Mouse (Mus musculus): ENCODE data around the gene Hgfac. TPM values are rescaled to one million over a fixed set of nuclear protein-coding genes. Genes with fewer than 3 reads are reported as not detected.

The Hgfac gene
- polyA plus RNA-seq, 1 experiment, result 9.1 TPM

DNA sequence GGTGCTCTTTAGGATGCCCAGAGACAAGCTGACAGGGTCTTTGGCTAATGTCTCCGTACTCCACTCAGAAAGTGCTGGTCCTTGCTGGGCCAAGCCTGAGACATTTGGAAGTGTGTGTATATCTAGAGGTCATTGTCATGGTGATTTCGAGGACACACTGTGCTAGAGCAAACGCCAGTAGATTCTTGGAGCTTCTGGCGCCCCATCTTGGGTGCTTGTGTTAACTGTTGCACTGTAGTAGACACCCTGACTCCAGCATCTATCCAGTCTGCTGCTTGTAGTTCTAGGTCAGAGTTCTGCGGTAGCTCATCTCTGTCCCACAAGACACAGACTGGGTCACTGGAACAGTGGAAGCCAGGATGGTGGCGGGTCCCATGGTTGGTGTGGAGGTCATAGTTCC is 30.5 kb downstream of the Hgfac start:
- no peaks in the 10 kb centered on the region for H3K27me3 ChIP-seq (ENCODE audit: control insufficient read depth, insufficient read depth, low read length)
- H3K36me3 ChIP-seq (ENCODE audit: control insufficient read depth, insufficient read depth, low read length), result no peaks in the 10 kb centered on the region
- no peak for DNase-seq (ENCODE audit: low read depth in 1 of 2, low spot score in 2 of 2)
- no peak overlapping the region for H3K27ac ChIP-seq (ENCODE audit: insufficient read depth, low read length)
- TF ChIP-seq CTCF (IDR thresholded peaks at IDR 0.05; ENCODE audit: extremely low read depth, insufficient read depth, insufficient read length, insufficient replicate concordance) (no peak), POLR2A (IDR thresholded peaks at IDR 0.05; ENCODE audit: low read depth, low read length) (no peak)
- no peaks in the 10 kb centered on the region for H3K4me1 ChIP-seq (ENCODE audit: control insufficient read depth, insufficient read depth, insufficient read length)
- 91% methylated on average over 6 of the region's 6 CpGs for WGBS
- no peak overlapping the region for H3K4me3 ChIP-seq (ENCODE audit: extremely low read depth, insufficient read depth, insufficient read length)

DNA sequence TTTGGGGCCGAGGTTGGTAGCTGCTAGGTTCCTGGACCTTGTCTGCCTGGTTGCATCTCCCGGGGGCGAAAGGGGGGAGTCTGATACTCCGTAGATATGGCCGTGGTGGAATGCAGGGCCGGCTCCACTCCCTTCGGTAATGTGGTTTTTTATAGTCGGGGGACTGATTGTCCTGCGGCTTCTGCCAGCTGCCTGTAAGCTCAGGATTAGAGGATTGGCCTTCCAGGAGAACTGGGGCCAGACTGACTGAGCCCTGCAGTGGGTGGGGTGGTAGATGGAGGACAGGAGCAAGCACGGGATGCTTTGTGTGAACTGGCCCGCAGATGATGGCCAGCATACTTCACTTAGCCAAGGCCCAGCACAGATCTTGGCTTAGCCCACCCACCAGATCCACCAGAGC is 31.9 kb downstream of the Hgfac start:
- no peaks in the 10 kb centered on the region for H3K27me3 ChIP-seq (ENCODE audit: control insufficient read depth, insufficient read depth, low read length)
- no peak overlapping the region for H3K4me3 ChIP-seq (ENCODE audit: extremely low read depth, insufficient read depth, insufficient read length)
- DNase-seq (ENCODE audit: low read depth in 1 of 2, low spot score in 2 of 2), result no peak
- H3K36me3 ChIP-seq (ENCODE audit: control insufficient read depth, insufficient read depth, low read length), result no peaks in the 10 kb centered on the region
- H3K4me1 ChIP-seq (ENCODE audit: control insufficient read depth, insufficient read depth, insufficient read length), result no peaks in the 10 kb centered on the region
- TF ChIP-seq POLR2A (IDR thresholded peaks at IDR 0.05; ENCODE audit: low read depth, low read length), result no peak
- no peak for TF ChIP-seq CTCF (IDR thresholded peaks at IDR 0.05; ENCODE audit: extremely low read depth, insufficient read depth, insufficient read length, insufficient replicate concordance)
- 83% methylated on average over 11 of the region's 11 CpGs for WGBS
- no peak overlapping the region for H3K27ac ChIP-seq (ENCODE audit: insufficient read depth, low read length)

DNA sequence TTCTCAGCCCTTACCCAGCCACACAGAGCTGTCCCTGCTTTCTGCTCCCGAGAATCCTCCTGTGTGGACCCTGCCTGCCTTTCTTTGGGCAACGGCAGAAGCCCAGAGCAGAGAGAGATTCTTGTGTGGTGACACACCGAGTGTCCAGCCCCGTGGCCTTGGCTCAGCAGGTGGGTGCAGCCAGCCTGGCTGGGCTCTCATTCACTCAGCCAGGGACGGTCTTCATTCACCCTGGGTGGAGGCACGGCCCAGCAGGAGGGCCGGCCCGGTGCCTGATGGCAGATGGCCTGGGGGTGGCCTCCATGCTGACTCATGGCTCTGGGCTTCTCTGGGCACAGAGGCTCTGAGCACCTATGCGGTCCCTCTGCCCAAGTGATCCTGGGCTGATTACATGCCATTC is 32.7 kb downstream of the Hgfac start:
- no peaks in the 10 kb centered on the region for H3K4me1 ChIP-seq (ENCODE audit: control insufficient read depth, insufficient read depth, insufficient read length)
- WGBS, result 86% methylated on average over 9 of the region's 9 CpGs
- no peak overlapping the region for H3K27ac ChIP-seq (ENCODE audit: insufficient read depth, low read length)
- no peak overlapping the region for H3K4me3 ChIP-seq (ENCODE audit: extremely low read depth, insufficient read depth, insufficient read length)
- no peak for DNase-seq (ENCODE audit: low read depth in 1 of 2, low spot score in 2 of 2)
- no peak for TF ChIP-seq POLR2A (IDR thresholded peaks at IDR 0.05; ENCODE audit: low read depth, low read length)
- TF ChIP-seq CTCF (IDR thresholded peaks at IDR 0.05; ENCODE audit: extremely low read depth, insufficient read depth, insufficient read length, insufficient replicate concordance), result no peak
- H3K36me3 ChIP-seq (ENCODE audit: control insufficient read depth, insufficient read depth, low read length), result no peaks in the 10 kb centered on the region
- H3K27me3 ChIP-seq (ENCODE audit: control insufficient read depth, insufficient read depth, low read length), result no peaks in the 10 kb centered on the region

DNA sequence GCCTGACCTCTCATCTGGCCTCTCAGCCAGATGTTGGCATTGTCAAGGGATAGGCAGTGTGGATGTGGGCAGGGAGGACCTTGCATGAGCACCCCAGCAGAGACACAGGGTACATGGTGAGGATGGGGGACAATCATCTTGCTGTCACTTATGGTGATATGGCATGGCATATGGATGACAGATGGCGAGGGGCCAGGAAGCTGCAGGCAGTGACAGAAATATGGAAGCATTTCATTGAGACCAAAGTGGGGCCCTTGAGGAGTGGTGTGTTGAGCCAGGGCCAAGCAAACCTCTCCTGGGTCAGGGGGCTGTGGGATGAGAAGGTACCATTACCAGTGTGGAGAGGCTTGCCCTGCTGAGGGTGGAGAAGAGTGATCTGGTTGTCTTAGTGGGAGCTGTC is 35.1 kb downstream of the Hgfac start:
- no peak for TF ChIP-seq CTCF (IDR thresholded peaks at IDR 0.05; ENCODE audit: extremely low read depth, insufficient read depth, insufficient read length, insufficient replicate concordance)
- no peak for TF ChIP-seq POLR2A (IDR thresholded peaks at IDR 0.05; ENCODE audit: low read depth, low read length)
- no peak overlapping the region for H3K27ac ChIP-seq (ENCODE audit: insufficient read depth, low read length)
- no peak overlapping the region for H3K4me3 ChIP-seq (ENCODE audit: extremely low read depth, insufficient read depth, insufficient read length)
- 82% methylated on average over 1 of the region's 1 CpGs for WGBS
- H3K27me3 ChIP-seq (ENCODE audit: control insufficient read depth, insufficient read depth, low read length), result no peaks in the 10 kb centered on the region
- no peaks in the 10 kb centered on the region for H3K36me3 ChIP-seq (ENCODE audit: control insufficient read depth, insufficient read depth, low read length)
- no peaks in the 10 kb centered on the region for H3K4me1 ChIP-seq (ENCODE audit: control insufficient read depth, insufficient read depth, insufficient read length)
- DNase-seq (ENCODE audit: low read depth in 1 of 2, low spot score in 2 of 2), result no peak

DNA sequence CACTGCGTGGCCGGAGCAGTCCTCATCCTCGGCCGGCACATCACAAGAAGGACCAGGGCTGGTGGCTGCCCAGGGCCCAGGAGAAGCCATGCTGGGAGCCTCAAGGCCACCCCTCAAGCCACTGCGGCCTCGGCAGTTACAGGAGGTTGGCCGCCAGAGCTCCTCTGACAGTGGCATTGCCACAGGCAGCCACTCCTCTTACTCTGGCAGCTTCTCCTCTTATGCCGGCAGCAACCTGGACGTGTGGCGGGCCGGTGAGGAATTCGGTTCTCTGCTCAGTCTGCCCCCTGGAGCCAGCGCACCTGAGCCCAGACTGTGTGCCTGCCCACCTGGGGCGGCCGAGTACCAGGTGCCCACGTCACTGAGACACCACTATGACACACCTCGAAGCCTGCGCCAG is 37.8 kb downstream of the Hgfac start:
- Histone ChIP-seq H3K4me3 (ENCODE audit: extremely low read depth, insufficient read depth, insufficient read length) (no peak overlapping the region), H3K27me3 (ENCODE audit: control insufficient read depth, insufficient read depth, low read length) (no peaks in the 10 kb centered on the region), H3K36me3 (ENCODE audit: control insufficient read depth, insufficient read depth, low read length) (no peaks in the 10 kb centered on the region), H3K27ac (ENCODE audit: insufficient read depth, low read length) (no peak overlapping the region), H3K4me1 (ENCODE audit: control insufficient read depth, insufficient read depth, insufficient read length) (no peaks in the 10 kb centered on the region)
- no peak for TF ChIP-seq POLR2A (IDR thresholded peaks at IDR 0.05; ENCODE audit: low read depth, low read length)
- TF ChIP-seq CTCF (IDR thresholded peaks at IDR 0.05; ENCODE audit: extremely low read depth, insufficient read depth, insufficient read length, insufficient replicate concordance), result no peak
- 88% methylated on average over 18 of the region's 18 CpGs for WGBS
- no peak for DNase-seq (ENCODE audit: low read depth in 1 of 2, low spot score in 2 of 2)

DNA sequence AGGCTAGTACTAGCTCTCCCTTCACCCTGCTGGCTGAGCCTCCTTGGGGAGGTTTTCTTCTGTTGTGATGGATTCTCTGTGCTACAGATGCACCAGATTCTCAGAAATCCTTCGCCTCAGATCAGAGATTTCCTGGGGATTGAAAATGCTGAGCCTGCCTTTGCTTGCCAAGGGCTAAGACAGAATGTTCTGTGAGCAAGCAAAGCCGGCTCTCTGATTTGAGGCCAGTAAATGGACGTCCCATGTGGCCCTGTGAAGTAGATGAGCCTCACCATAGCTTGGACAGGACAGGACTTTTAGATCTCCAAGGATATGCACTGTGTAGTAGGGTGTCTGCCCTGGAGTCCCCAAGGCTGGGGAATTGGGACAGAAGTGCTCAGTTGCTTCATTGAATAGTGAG is 43.6 kb downstream of the Hgfac start:
- Histone ChIP-seq H3K4me1 (ENCODE audit: control insufficient read depth, insufficient read depth, insufficient read length) (no peaks in the 10 kb centered on the region), H3K4me3 (ENCODE audit: extremely low read depth, insufficient read depth, insufficient read length) (no peak overlapping the region), H3K36me3 (ENCODE audit: control insufficient read depth, insufficient read depth, low read length) (no peaks in the 10 kb centered on the region), H3K27me3 (ENCODE audit: control insufficient read depth, insufficient read depth, low read length) (no peaks in the 10 kb centered on the region), H3K27ac (ENCODE audit: insufficient read depth, low read length) (no peak overlapping the region)
- 83% methylated on average over 3 of the region's 3 CpGs for WGBS
- TF ChIP-seq POLR2A (IDR thresholded peaks at IDR 0.05; ENCODE audit: low read depth, low read length) (no peak), CTCF (IDR thresholded peaks at IDR 0.05; ENCODE audit: extremely low read depth, insufficient read depth, insufficient read length, insufficient replicate concordance) (no peak)
- DNase-seq (ENCODE audit: low read depth in 1 of 2, low spot score in 2 of 2), result no peak

DNA sequence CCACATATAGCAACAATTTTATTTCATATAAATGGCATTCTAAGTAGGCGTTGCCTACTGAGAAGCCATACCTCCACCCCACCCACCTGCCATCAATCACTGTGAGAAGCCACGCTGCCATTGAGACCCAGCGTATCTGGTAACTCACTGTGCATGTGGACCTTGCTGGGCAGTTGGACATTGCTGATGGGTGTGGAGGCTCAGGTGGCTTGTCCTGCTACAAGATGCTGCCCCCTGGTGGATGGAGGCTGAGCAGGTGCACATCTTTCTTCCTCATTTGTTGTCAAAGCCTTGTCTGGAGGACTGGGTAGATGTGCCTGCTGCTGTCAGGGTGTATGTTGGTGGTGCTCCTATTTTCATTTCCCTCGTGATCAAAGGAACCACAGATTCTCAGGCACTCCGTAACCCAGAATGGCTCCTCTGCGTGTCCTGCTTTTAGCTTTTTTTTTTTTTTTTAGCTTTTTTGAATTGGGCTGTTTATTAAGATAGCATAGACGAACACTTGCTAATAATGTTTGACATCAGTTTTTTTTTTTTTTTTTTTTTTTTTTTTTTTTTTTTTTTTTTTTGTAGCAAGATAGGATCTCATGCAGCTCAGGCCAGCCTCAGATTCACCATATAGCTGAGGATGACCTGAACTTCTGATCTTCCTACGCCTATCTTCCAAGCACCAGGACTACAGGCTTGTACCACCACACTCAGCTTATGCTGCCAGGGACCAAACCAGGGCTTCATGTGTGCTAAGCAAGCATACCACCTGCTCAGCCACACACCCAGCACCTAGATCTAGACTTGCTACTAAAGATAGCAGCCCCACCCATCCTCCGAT is 47.7 kb downstream of the Hgfac start:
- WGBS, result 59% methylated on average over 9 of the region's 9 CpGs
- H3K36me3 ChIP-seq (ENCODE audit: control insufficient read depth, insufficient read depth, low read length), result peaks cover 13% of the 10 kb centered on the region
- peak; percentile 38 to 55 for DNase-seq (ENCODE audit: low read depth in 1 of 2, low spot score in 2 of 2)
- TF ChIP-seq CTCF (IDR thresholded peaks at IDR 0.05; ENCODE audit: extremely low read depth, insufficient read depth, insufficient read length, insufficient replicate concordance), result peak; percentile 67; the same call in 1 of the 2 replicates
- no peak for TF ChIP-seq POLR2A (IDR thresholded peaks at IDR 0.05; ENCODE audit: low read depth, low read length)
- H3K4me1 ChIP-seq (ENCODE audit: control insufficient read depth, insufficient read depth, insufficient read length), result no peaks in the 10 kb centered on the region
- H3K27me3 ChIP-seq (ENCODE audit: control insufficient read depth, insufficient read depth, low read length), result no peaks in the 10 kb centered on the region
- H3K27ac ChIP-seq (ENCODE audit: insufficient read depth, low read length), result no peak overlapping the region
- no peak overlapping the region for H3K4me3 ChIP-seq (ENCODE audit: extremely low read depth, insufficient read depth, insufficient read length)

All from spleen, adult 2 months (tissue).